Mouse (Mus musculus) limb, embryonic 11.5 days (tissue): ENCODE results near the gene Pcsk6. TPM values are rescaled to one million over a fixed set of nuclear protein-coding genes. Genes with fewer than 3 reads are reported as not detected.
A peak's percentile ranks its signal among the peaks of the same experiment; 100 is the strongest.
"Not testable (repeated sequence)": the region's sequence is repeated elsewhere in the genome, so short reads cannot be mapped to it uniquely, and the experiment has no call there.

Source experiments
- ATAC-seq: fragments of 200-750 bp; cut with Nextera tagmentation; 2 replicates; pipeline ENCODE4 v1.8.0; 2017; ENCODE audit warnings: low read depth; ENCODE audit not compliant: insufficient number of reproducible peaks, low FRiP score, low TSS enrichment
- DNase-seq: peaks from one replicate; pipeline ENCODE4 v3.0.0-alpha.2; 2015; ENCODE audit warnings: low spot score
- H3K27ac ChIP-seq: fragments of 300-500 bp; sonication (generic); replicated peaks from 2 replicates; pipeline ENCODE4 v1.5.1; 2014; ENCODE audit warnings: low read depth, mild to moderate bottlenecking, low read length
- H3K27me3 ChIP-seq: fragments of 300-500 bp; sonication (generic); 2 replicates; pipeline ENCODE4 v1.6.1; 2014; ENCODE audit warnings: mild to moderate bottlenecking, low read length, mixed read lengths; ENCODE audit not compliant: control insufficient read depth, insufficient read depth
- H3K36me3 ChIP-seq: fragments of 300-500 bp; sonication (generic); 2 replicates; pipeline ENCODE4 v1.6.1; 2014; ENCODE audit warnings: mild to moderate bottlenecking, low read length, moderate library complexity, mixed read lengths; ENCODE audit not compliant: control insufficient read depth, insufficient read depth
- H3K4me1 ChIP-seq: fragments of 300-500 bp; sonication (generic); 2 replicates; pipeline ENCODE4 v1.6.1; 2014; ENCODE audit warnings: low read length, mixed read lengths; ENCODE audit not compliant: control insufficient read depth, insufficient read depth
- H3K4me2 ChIP-seq: fragments of 300-500 bp; sonication (generic); 2 replicates; pipeline ENCODE4 v1.6.1; 2014; ENCODE audit warnings: low read depth, mild to moderate bottlenecking, moderate library complexity; ENCODE audit not compliant: severe bottlenecking
- H3K4me3 ChIP-seq: fragments of 300-500 bp; sonication (generic); 2 replicates; pipeline ENCODE4 v1.5.1; 2014; ENCODE audit warnings: low read depth, low read length
- H3K9ac ChIP-seq: fragments of 300-500 bp; sonication (generic); 2 replicates; pipeline ENCODE4 v1.6.1; 2014; ENCODE audit warnings: mild to moderate bottlenecking, low read length
- H3K9me3 ChIP-seq: fragments of 300-500 bp; sonication (generic); 2 replicates; pipeline ENCODE4 v1.6.1; 2016; ENCODE audit warnings: low read length; ENCODE audit not compliant: control insufficient read depth
- WGBS: fragments of 180-500 bp; shearing (Covaris S2); extraction: QIAGEN DNeasy Blood & Tissue Kit; methylation state at CpG from one replicate; pipeline ENCODE4 v1.1.7; 2014; 5-methylcytosine and 5-hydroxymethylcytosine counted together
- polyA plus RNA-seq: library from polyadenylated mRNA; unstranded; fragments of >200 nt; fragmentation: Nextera tagmentation; extraction: Ambion mirVana; gene quantifications from 2 replicates; pipeline ENCODE4 v1.2.1, GENCODE M21; 2014

Pcsk6 gene
- 5.3 and 6.4 TPM in 2 replicates for polyA plus RNA-seq

GRCm38 (mm10) chr7:65861591-65862472 is at the start of gene Pcsk6:
Gene Pcsk6, plus strand, starts transcription at chr7:65861734.
- under 1% methylated on average over 45 of the region's 111 CpGs for WGBS
- peak within 1 kb of the TSS; percentile 94 for H3K4me2 ChIP-seq
- ATAC-seq: peak; percentile 38; the same call in 1 of the 2 replicates
- no peaks in the 10 kb centered on the region for H3K9me3 ChIP-seq
- peaks cover 6% of the 10 kb centered on the region for H3K4me1 ChIP-seq
- DNase-seq: peak; percentile 68
- peaks cover 24% of the 10 kb centered on the region for H3K27me3 ChIP-seq
- H3K36me3 ChIP-seq: no peaks in the 10 kb centered on the region
- peak within 1 kb of the TSS; percentile 64 for H3K9ac ChIP-seq
- no peak within 1 kb of the TSS for H3K27ac ChIP-seq
- peak within 1 kb of the TSS; percentile 48 for H3K4me3 ChIP-seq

GRCm38 (mm10) chr7:65813611-65814212 is 47.8 kb upstream of the Pcsk6 start:
- Histone ChIP-seq H3K27me3 (no peaks in the 10 kb centered on the region), H3K36me3 (no peaks in the 10 kb centered on the region), H3K4me1 (no peaks in the 10 kb centered on the region), H3K9ac (no peak overlapping the region), H3K9me3 (no peaks in the 10 kb centered on the region), H3K27ac (no peak overlapping the region), H3K4me3 (no peak overlapping the region), H3K4me2 (no peak overlapping the region)
- WGBS: 81% methylated on average over 8 of the region's 8 CpGs
- DNase-seq (no peak), ATAC-seq (no peak)

GRCm38 (mm10) chr7:65817564-65817963 is 44.0 kb upstream of the Pcsk6 start:
- Histone ChIP-seq H3K9ac (no peak overlapping the region), H3K4me3 (no peak overlapping the region), H3K9me3 (no peaks in the 10 kb centered on the region), H3K27ac (no peak overlapping the region), H3K4me1 (no peaks in the 10 kb centered on the region), H3K36me3 (no peaks in the 10 kb centered on the region), H3K4me2 (no peak overlapping the region), H3K27me3 (no peaks in the 10 kb centered on the region)
- no peak for DNase-seq
- 95% methylated on average over 8 of the region's 8 CpGs for WGBS
- ATAC-seq: no peak

- no peak overlapping the region for H3K4me2 ChIP-seq
- no peak overlapping the region for H3K4me3 ChIP-seq
- no peaks in the 10 kb centered on the region for H3K36me3 ChIP-seq
- ATAC-seq (no peak), DNase-seq (no peak)
- H3K9ac ChIP-seq: no peak overlapping the region
- no peaks in the 10 kb centered on the region for H3K4me1 ChIP-seq
- H3K9me3 ChIP-seq: no peaks in the 10 kb centered on the region
- H3K27ac ChIP-seq: no peak overlapping the region
- 40% methylated on average over 8 of the region's 8 CpGs for WGBS
- H3K27me3 ChIP-seq: no peaks in the 10 kb centered on the region
These were observed 41.1 kb upstream of the Pcsk6 start for GRCm38 (mm10) chr7:65820391-65820790.

- WGBS: 73% methylated on average over 4 of the region's 4 CpGs
- not testable (repeated sequence) for DNase-seq, ATAC-seq, H3K27me3 ChIP-seq, H3K27ac ChIP-seq, H3K36me3 ChIP-seq, H3K9ac ChIP-seq, H3K9me3 ChIP-seq, H3K4me3 ChIP-seq, H3K4me1 ChIP-seq, H3K4me2 ChIP-seq
These were observed 39.6 kb upstream of the Pcsk6 start for GRCm38 (mm10) chr7:65821901-65822300.

- Histone ChIP-seq H3K36me3 (no peaks in the 10 kb centered on the region), H3K4me1 (no peaks in the 10 kb centered on the region), H3K9me3 (no peaks in the 10 kb centered on the region), H3K4me3 (no peak overlapping the region), H3K27me3 (no peaks in the 10 kb centered on the region), H3K4me2 (no peak overlapping the region), H3K27ac (no peak overlapping the region), H3K9ac (no peak overlapping the region)
- DNase-seq: no peak
- ATAC-seq: no peak
- WGBS: 73% methylated on average over 2 of the region's 2 CpGs
These were observed 38.9 kb upstream of the Pcsk6 start for GRCm38 (mm10) chr7:65822506-65823119.

GRCm38 (mm10) chr7:65839756-65840155 is 21.8 kb upstream of the Pcsk6 start:
- no peak overlapping the region for H3K4me3 ChIP-seq
- WGBS: 92% methylated on average over 3 of the region's 3 CpGs
- ATAC-seq: no peak
- H3K27ac ChIP-seq: no peak overlapping the region
- no peaks in the 10 kb centered on the region for H3K27me3 ChIP-seq
- DNase-seq: no peak
- no peaks in the 10 kb centered on the region for H3K4me1 ChIP-seq
- H3K36me3 ChIP-seq: no peaks in the 10 kb centered on the region
- H3K9me3 ChIP-seq: no peaks in the 10 kb centered on the region; the same call in 1 of the 2 replicates
- H3K9ac ChIP-seq: no peak overlapping the region
- H3K4me2 ChIP-seq: no peak overlapping the region

- no peak overlapping the region for H3K27ac ChIP-seq
- ATAC-seq (no peak), DNase-seq (no peak)
- H3K9me3 ChIP-seq: no peaks in the 10 kb centered on the region; the same call in 1 of the 2 replicates
- no peak overlapping the region for H3K9ac ChIP-seq
- H3K36me3 ChIP-seq: no peaks in the 10 kb centered on the region
- no peaks in the 10 kb centered on the region for H3K4me1 ChIP-seq
- H3K27me3 ChIP-seq: no peaks in the 10 kb centered on the region
- no peak overlapping the region for H3K4me3 ChIP-seq
- no peak overlapping the region for H3K4me2 ChIP-seq
- 50% methylated on average over 2 of the region's 2 CpGs for WGBS
These were observed 18.3 kb upstream of the Pcsk6 start for GRCm38 (mm10) chr7:65843210-65843609.
